Mouse (Mus musculus) kidney, adult 9 months (tissue): ENCODE data around the gene Fignl2.
"Not testable (repeated sequence)": the region's sequence is repeated elsewhere in the genome, so short reads cannot be mapped to it uniquely, and the experiment has no call there.

ENCODE experiments used
- DNase-seq: peaks from one replicate; pipeline ENCODE4 v3.0.0; 2022

Fignl2 gene

DNA sequence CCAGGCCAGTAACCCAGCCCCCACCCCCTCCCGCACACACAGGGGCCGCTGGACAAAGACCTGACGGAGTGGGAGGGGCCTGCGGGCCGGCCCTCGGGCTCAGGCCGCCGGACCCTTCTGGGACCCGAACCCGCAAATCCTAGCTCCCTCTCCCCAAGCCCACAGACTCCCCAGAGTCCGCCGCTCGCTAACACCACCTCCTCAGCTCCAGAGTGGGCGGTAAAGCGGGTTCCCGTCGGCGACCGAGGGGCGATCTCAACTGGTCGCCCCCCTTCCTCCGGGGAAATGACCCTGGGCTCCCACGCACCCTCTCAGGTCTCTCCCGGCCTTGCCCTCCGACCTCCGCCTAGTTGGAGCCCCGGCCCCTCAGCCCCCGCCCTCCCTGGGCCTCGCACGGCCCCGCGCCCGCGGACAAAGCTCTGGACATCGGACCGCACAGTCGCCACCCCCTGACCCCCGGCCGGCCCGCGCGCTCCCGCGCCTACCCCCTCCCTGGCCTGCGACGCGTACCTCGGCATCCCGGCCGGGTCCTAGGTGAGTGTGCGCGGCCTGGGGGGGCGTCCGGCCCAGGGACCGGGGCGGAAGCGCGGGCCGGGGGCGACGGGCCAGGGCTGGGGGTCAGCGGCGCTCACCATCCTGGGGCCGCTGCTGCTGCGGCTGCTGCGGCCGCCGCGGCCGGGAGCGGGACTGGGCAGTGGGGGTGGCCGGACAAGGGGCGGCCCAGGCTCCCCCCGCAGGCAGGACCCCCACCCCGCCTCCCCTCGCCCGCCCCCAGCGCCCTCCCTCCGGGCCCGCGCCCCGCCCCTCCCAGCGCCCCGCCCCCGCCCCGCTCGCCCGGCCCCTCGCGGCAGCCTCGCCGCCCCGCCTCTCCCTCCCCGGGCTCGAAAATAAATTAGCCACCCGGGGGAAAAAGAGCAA is at the start of gene Fignl2:
Fignl2 (minus strand) TSS at position 755 of the 918 bp plus-strand sequence.
- peak; percentile 61 for DNase-seq

- peak; percentile 32 for DNase-seq
These were observed 48.6 kb upstream of the Fignl2 start for GRCm38 (mm10) chr15:101126876-101127544.

- DNase-seq: no peak
These were observed 47.2 kb upstream of the Fignl2 start for GRCm38 (mm10) chr15:101125561-101125960.

- peak; percentile 42 for DNase-seq
These were observed 44.8 kb upstream of the Fignl2 start for GRCm38 (mm10) chr15:101123202-101123601.

- DNase-seq: peak; percentile 64
These were observed 43.9 kb upstream of the Fignl2 start for GRCm38 (mm10) chr15:101122290-101122589.

GRCm38 (mm10) chr15:101121411-101122289 is 43.3 kb upstream of the Fignl2 start:
- no peak for DNase-seq

DNA sequence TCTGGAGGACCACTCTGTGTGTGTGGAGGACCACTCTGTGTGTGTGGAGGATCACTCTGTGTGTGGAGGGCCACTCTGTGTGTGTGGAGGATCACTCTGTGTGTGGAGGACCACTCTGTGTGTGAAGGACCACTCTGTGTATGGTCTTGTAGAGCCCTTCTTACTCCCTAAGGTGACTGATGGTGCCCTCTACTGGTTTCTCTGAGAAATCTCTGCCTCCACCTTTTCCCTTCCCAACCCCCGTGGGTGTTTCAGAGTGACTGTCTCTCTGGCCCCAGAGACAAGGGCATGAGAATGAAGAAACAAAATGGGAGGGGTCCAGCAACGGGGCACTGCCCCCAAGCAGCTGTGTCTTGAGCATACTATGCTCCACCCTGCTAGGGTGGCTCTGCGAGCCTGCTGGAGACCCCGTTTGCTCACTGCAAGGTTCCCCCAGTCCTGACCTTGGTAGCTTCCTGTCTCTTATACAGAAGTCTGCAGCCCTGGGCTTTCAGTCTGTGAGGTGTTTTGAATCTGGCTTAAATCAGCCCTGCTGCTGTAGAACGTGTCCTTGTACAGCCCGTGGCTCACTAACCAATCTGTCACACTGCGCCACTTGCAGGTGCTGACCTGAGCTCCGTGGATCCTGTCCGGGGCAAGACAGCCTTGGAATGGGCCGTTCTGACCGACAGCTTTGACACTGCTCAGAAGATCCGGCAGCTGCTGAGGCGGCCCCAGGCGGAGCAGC is 40.2 kb upstream of the Fignl2 start:
- peak; percentile 50 for DNase-seq

DNA sequence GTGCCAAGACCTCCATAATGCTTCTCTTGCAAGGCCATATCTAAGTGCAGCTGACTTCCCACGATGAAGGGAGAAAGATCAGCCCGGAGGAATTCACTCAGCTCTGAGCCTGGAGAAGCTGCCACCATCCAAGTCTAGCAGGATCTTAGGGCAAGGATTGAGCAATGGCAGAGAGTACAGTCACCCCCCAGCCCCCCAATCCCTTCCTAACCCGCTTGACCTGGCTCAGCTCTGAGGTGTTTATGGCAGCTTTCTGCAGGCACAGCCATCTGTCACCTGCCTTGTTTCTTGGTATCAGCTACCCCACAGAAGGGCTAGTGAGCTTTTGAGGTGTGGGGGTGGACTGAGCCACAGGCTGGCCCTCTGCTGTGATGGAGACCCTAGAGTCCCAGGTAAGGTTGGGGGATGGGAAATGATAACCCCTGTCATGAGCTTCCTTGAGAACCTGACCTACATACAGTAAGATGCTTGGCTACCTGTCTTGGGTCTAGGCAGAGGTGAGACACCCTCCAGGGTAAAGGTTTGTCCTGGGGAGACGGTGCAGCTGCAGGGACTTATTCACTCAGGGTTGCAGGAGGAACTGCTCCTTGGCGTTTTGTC is 37.2 kb upstream of the Fignl2 start, which contains the start of gene Ankrd33:
Ankrd33 (plus strand) TSS at position 245 of the 600 bp plus-strand sequence.
- no peak for DNase-seq

- DNase-seq: not testable (repeated sequence)
These were observed 35.4 kb upstream of the Fignl2 start for GRCm38 (mm10) chr15:101113778-101114177.

DNA sequence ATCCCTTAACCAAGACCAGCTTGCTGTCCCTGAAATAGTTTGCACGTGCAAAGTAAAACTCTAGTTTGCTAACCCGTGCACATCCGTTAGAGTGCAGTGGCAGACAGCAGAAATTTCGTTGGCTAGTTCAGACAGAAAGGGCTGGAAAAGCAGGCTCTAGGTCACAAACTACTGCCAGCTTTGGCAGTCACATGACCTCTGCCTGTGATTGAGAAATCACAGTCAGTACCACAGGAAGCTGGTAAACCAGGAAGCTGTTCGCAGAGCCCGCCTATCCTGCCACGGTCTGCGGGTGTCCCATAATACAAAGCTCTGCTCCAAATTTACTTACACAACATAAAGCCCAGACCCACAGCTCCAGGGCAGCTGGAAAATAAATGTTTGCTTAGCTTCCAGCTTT is 34.8 kb upstream of the Fignl2 start:
- peak; percentile 79 for DNase-seq

GRCm38 (mm10) chr15:101107906-101108671 is 29.7 kb upstream of the Fignl2 start:
- DNase-seq: no peak

DNA sequence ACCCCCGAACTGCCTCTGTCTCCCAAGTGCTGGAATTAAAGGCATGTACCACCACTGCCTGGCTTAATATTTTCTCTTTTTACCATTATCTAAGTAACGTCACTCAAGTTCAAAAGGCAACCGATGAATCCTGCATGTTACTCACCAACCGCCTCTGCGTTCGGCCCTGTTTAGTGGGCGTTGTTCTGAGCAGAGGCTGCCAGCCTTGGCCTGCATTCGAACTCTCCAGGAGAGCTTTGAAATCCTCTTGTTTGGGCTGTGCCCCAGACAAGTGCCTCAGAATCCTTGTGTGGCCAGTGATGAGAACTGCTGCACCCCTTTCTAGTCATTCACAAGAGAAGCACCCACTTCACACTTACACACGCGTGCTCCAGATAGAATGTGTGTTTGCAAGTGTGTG is 27.6 kb upstream of the Fignl2 start:
- DNase-seq: no peak

- DNase-seq: peak; percentile 86
These were observed 27.2 kb upstream of the Fignl2 start for GRCm38 (mm10) chr15:101105496-101105994.

DNA sequence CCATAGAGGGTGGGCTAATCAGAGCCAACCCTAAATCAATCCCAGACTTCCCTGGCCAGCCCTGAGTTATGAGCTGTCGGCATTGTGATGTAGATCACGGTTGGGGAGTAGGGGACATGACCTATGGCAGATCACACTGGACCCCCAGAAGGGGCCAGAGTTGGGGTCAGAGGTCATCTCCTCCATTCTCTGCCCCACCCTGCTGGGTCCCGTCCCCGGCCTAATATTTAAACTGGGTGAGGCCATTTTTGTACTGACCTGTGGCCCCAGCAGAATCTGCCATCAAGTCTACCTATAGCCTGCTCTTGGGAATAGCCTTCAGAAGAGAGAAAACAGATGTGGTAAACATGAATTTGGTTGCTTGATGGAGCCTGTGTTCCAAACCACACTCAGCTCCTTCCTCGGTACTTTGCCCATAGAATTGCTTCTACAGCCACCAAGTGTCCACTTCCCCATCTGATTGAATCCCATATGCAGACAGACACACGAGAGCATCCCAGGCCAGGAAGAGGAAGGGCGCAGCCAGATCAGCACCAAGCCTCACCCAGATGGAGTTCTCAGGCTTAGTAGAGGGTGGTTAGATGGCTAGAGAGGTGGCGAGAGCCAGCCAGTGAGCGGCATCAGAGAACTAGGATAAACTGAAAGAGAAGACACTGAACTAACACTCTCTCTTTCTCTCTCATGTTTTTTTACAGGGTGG is 25.4 kb upstream of the Fignl2 start:
- DNase-seq: no peak

GRCm38 (mm10) chr15:101100996-101101395 is 22.6 kb upstream of the Fignl2 start:
- no peak for DNase-seq

DNA sequence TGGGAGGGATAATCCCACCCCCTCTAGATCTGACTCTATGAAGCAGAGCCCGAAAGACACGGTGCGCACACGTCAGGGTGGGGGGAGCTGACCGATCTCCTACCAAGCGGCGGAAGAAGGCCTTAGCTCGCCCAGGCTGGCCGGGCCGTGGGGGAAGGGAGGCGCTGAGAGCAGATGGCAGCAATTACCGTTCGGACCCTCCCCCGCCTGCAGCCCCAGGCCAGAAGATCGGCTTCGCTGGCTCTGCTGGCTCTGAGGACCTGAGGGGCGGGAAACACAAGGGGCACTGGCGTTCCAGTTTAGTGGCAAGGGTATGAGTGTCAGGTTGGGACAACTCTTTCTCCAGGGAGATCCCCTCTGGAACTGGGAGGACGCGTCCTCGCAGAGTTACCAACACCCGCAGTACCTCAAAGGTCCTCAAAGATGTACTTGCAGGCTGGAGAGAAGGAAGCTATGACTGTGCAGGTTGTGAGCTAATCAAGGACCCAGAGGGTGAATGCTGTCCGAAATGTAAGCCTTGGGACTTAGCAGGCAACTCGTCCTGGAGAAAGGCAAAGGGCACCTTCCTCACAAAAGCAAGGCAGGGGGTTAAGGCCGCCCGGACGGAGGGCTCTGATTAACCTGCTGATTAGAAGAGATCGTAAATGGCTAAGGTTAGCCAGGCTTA is 19.8 kb upstream of the Fignl2 start:
- DNase-seq: no peak

DNA sequence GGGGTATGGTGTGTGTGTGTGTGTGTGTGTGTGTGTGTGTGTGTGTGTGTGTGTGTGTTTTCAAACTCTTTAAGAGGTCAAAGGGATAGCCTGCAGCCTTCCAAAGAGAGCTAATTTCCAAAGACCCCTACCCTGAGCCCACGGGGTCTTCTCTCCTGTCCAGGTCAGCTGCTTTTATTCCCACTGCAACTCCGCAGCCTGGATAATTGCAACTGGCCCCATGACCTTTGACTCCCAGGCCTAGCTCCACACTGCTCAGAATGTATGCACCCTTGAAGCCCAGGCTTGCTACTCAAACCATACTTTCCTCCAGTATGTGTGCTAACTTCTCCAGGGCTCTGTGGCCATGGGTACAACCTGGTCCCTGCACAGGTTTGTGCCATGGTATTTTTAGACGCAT is 17.0 kb upstream of the Fignl2 start:
- DNase-seq: no peak

DNA sequence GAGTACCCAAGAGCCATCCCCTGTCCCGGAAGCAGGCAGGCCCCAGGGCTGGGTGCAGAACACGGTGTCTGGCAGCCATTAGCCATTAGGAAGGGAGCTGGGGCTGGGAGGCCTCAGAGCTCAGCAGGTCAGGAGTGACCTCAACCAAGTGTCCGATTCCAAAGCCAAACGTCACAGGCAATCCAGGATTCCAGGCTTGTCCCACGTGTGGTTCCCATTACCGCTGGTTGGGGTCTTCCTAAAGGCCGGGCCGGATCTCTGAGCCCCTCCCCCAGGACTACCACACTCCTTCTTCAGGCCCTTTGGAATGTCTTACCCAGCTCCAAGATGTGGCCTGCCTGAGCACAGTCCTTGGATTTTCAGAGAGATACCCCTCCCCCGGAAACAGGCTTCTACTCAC is 16.6 kb upstream of the Fignl2 start:
- no peak for DNase-seq

DNA sequence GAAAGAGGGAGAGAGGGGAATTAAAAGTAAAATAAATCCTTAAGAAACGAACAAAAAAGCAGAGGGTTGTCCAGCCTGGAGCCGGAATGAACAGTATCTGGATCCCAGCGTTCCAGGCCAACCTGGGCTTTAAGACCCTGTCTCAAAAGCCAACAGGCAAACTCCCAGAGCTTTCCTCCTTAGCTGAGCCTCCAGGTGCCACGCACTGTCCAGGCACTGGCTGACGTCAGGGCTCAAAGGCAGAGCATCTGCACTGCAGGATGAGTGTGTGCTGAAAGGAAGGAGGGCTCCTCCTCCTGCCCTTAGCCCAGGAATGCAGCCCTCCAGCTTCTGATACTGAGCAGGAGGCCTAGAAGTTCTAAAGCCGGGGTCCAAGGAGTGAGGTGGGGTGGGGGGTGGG is 15.6 kb upstream of the Fignl2 start:
- DNase-seq: no peak
